Mouse (Mus musculus) stomach, embryonic 14.5 days (tissue): Measurements from ENCODE around the gene Zfp970. TPM values are rescaled to one million over a fixed set of nuclear protein-coding genes. Genes with fewer than 3 reads are reported as not detected.
"Not testable (repeated sequence)": the region's sequence is repeated elsewhere in the genome, so short reads cannot be mapped to it uniquely, and the experiment has no call there.

Experiments used
- ATAC-seq: fragments of 200-750 bp; cut with Nextera tagmentation; 2 replicates; pipeline ENCODE4 v1.8.0; 2017; ENCODE audit warnings: low read depth, moderate TSS enrichment; ENCODE audit not compliant: insufficient number of reproducible peaks, insufficient read depth, low FRiP score
- H3K27ac ChIP-seq: fragments of 300-500 bp; sonication (generic); 2 replicates; pipeline ENCODE4 v1.5.1; 2014; ENCODE audit warnings: mild to moderate bottlenecking, low read length, moderate library complexity, mixed read lengths
- H3K27me3 ChIP-seq: fragments of 300-500 bp; sonication (generic); 2 replicates; pipeline ENCODE4 v1.6.1; 2014; ENCODE audit warnings: low read length, control low read depth, mixed read lengths; ENCODE audit not compliant: control insufficient read depth, insufficient read depth
- H3K36me3 ChIP-seq: fragments of 300-500 bp; sonication (generic); 2 replicates; pipeline ENCODE4 v1.6.1; 2014; ENCODE audit warnings: mild to moderate bottlenecking, control low read depth, low read length, moderate library complexity, mixed read lengths; ENCODE audit not compliant: control insufficient read depth, insufficient read depth
- H3K4me1 ChIP-seq: fragments of 300-500 bp; sonication (generic); 2 replicates; pipeline ENCODE4 v1.6.1; 2014; ENCODE audit warnings: low read length, control low read depth, mixed read lengths; ENCODE audit not compliant: control insufficient read depth, insufficient read depth
- H3K4me2 ChIP-seq: fragments of 300-500 bp; sonication (generic); replicated peaks from 2 replicates; pipeline ENCODE4 v1.6.1; 2014; ENCODE audit warnings: low read depth, low read length, control low read depth
- H3K4me3 ChIP-seq: fragments of 300-500 bp; sonication (generic); 2 replicates; pipeline ENCODE4 v1.5.1; 2014; ENCODE audit warnings: low read depth, low read length, control low read depth
- H3K9ac ChIP-seq: fragments of 300-500 bp; sonication (generic); replicated peaks from 2 replicates; pipeline ENCODE4 v1.6.1; 2014; ENCODE audit warnings: low read depth, mild to moderate bottlenecking, control low read depth, low read length, moderate library complexity, mixed read lengths
- H3K9me3 ChIP-seq: fragments of 300-500 bp; sonication (generic); 2 replicates; pipeline ENCODE4 v1.6.1; 2016; ENCODE audit warnings: low read depth, low read length, control low read depth; ENCODE audit not compliant: control insufficient read depth
- WGBS: fragments of 180-500 bp; shearing (Covaris S2); extraction: QIAGEN DNeasy Blood & Tissue Kit; methylation state at CpG from one replicate; pipeline ENCODE4 v1.1.7; 2014; 5-methylcytosine and 5-hydroxymethylcytosine counted together
- polyA plus RNA-seq: library from polyadenylated mRNA; unstranded; fragments of >200 nt; fragmentation: Nextera tagmentation; extraction: Ambion mirVana; gene quantifications from 2 replicates; pipeline ENCODE4 v1.2.1, GENCODE M21; 2014

Zfp970 gene
- 21.1 and 23.2 TPM in 2 replicates for polyA plus RNA-seq

DNA sequence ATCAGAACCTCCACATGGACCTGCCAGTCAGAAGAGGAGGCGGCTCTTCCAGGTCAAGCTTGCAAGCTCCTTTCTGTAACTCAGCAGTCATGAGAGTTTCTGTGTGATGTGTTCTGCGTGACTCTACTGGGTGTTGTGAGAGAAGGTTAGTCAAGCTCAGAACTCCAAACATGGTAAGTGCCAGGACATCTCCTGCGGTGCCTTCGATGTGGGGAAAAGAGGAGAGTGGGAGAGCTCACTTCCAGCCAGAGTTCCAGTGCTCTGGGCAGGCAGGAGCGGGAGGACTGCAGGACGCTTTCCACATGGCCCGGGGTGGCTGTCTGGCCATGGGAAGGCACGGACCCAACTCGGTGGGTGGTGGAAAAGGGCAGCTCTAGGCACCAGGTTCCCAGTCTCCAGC, at the start of gene Zfp970:
TSS of gene Zfp970 (plus strand) at position 58 of the 400 bp plus-strand sequence.
- not testable (repeated sequence) for H3K4me1 ChIP-seq, ATAC-seq, H3K9ac ChIP-seq, H3K27me3 ChIP-seq, H3K36me3 ChIP-seq, H3K9me3 ChIP-seq, H3K27ac ChIP-seq
- WGBS: 5% methylated on average over 6 of the region's 9 CpGs
- Histone ChIP-seq H3K4me3 (peak within 1 kb of the TSS; percentile 25; the same call in 1 of the 2 replicates), H3K4me2 (peak within 1 kb of the TSS; percentile 36)

DNA sequence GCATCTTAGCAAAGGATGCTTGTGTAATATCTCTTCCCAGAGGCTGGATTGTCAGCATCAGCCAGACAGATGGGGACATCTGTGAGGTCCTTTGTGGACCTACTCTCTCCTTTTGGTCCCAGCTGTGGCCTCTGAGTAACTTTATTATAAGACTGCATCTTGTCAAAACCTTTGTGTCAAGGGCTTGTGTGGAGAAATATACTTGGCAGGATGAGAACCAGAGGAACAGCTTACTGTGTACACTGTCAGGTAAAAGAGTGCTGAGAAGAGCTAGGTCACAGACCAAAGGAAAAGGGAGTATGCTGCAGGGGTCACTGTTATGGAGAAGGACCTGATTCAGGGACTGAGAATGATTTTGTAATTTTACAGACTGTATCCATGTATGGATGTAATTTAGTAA, 3.7 kb downstream of the Zfp970 start:
- not testable (repeated sequence) for H3K4me1 ChIP-seq, H3K27ac ChIP-seq, H3K27me3 ChIP-seq, H3K9ac ChIP-seq, H3K4me2 ChIP-seq, H3K36me3 ChIP-seq, H3K9me3 ChIP-seq, H3K4me3 ChIP-seq, ATAC-seq

GRCm38 (mm10) chr2:177472261-177472660, 7.7 kb downstream of the Zfp970 start:
- not testable (repeated sequence) for H3K27me3 ChIP-seq, H3K27ac ChIP-seq, ATAC-seq, H3K4me2 ChIP-seq, H3K4me1 ChIP-seq, H3K9me3 ChIP-seq, H3K4me3 ChIP-seq, H3K9ac ChIP-seq, H3K36me3 ChIP-seq
- WGBS: 83% methylated on average over 6 of the region's 10 CpGs

DNA sequence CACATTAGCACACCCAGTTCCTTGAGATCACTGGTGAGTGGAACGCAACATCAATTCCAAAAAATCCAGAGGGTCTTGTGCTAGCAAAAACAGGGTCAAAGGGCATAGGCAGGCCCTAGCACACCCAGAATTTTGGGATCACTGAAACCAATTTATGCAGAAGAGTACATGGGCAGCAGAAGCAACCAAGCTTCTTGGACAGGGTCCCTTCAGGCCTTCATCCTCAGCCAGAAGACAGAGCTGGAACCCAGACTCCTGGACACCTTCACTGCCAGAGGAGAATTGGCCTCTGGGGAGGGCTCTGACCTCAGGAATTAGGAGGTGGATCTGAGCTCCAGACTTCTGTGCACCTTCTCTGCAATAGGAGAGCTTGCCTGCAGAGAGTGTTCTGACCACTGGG, 17.4 kb downstream of the Zfp970 start:
- not testable (repeated sequence) for ATAC-seq, H3K4me2 ChIP-seq, H3K27ac ChIP-seq, H3K9ac ChIP-seq, H3K9me3 ChIP-seq, H3K27me3 ChIP-seq, H3K4me3 ChIP-seq, H3K36me3 ChIP-seq, H3K4me1 ChIP-seq
- WGBS: 67% methylated on average over 1 of the region's 1 CpGs

- not testable (repeated sequence) for H3K9ac ChIP-seq, H3K4me3 ChIP-seq, H3K27me3 ChIP-seq, H3K4me2 ChIP-seq, H3K4me1 ChIP-seq, H3K27ac ChIP-seq, H3K36me3 ChIP-seq, ATAC-seq, H3K9me3 ChIP-seq
- 88% methylated on average over 11 of the region's 11 CpGs for WGBS
Measured at GRCm38 (mm10) chr2:177483238-177483948, 18.9 kb downstream of the Zfp970 start.

- not testable (repeated sequence) for H3K9me3 ChIP-seq, H3K9ac ChIP-seq, H3K27ac ChIP-seq, ATAC-seq, H3K36me3 ChIP-seq, H3K27me3 ChIP-seq, H3K4me1 ChIP-seq
- peak within 1 kb of the TSS; percentile 29 for H3K4me3 ChIP-seq
- WGBS: 10% methylated on average over 7 of the region's 7 CpGs
- H3K4me2 ChIP-seq: peak within 1 kb of the TSS; percentile 23; the same call in 1 of the 2 replicates
Measured at GRCm38 (mm10) chr2:177498067-177498466, 33.5 kb downstream of the Zfp970 start, which contains the start of gene Gm14403. Gene Gm14403, plus strand, starts transcription at chr2:177498215.

DNA sequence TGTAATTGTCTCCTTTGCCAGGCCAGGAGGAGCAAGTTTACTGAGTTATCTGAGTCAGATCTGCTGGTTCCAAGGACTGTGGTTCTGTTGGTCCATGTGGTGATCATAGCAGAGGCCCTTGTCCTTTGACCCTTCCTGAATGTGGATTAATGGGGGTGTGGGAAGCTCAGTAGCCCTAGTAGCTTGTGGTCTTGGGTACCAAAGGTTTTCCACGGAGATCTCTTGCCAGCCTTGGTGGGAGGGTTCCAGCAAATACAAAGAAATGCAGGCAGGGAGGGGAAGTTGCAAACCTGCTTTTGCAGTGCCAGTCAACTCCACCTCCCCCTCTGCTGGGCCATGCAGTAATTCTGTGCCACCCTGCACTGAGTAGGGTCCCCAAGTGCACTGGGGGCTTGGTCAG, 34.6 kb downstream of the Zfp970 start:
- not testable (repeated sequence) for H3K4me2 ChIP-seq, ATAC-seq
- 45% methylated on average over 1 of the region's 1 CpGs for WGBS

DNA sequence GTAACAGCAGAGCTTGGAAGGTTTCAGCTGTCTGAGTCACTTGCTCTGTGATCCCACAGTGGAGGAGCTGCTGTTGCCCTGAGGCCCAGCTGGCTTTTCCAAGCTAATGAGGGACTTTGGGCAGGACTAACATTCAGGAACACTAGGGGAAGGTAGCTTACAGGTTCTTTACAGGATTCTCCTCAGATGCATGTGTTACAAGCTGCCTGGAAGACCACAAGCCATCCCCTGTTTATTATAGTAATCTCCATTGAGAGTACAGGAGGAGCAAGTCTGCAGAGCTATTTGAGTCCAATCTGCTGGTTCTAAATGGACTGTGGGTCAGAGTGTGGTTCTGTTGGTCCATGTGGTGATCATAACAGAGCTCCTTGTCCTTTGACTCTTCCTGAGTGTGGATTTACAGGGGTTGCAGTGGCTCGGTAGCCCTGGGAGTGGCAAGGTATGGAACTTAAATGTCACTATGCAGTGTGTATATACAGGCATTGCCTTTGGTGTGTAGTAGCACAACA, 40.7 kb downstream of the Zfp970 start:
- not testable (repeated sequence) for H3K27me3 ChIP-seq, H3K9me3 ChIP-seq, H3K36me3 ChIP-seq, H3K4me2 ChIP-seq, H3K9ac ChIP-seq, H3K27ac ChIP-seq, ATAC-seq, H3K4me3 ChIP-seq, H3K4me1 ChIP-seq
- 93% methylated on average over 1 of the region's 1 CpGs for WGBS

More for the DNA sequence above, 34.6 kb downstream of the Zfp970 start:
- H3K9me3 ChIP-seq, H3K9ac ChIP-seq, H3K36me3 ChIP-seq, H3K4me1 ChIP-seq, H3K27ac ChIP-seq, H3K4me3 ChIP-seq, H3K27me3 ChIP-seq: not testable (repeated sequence)

DNA sequence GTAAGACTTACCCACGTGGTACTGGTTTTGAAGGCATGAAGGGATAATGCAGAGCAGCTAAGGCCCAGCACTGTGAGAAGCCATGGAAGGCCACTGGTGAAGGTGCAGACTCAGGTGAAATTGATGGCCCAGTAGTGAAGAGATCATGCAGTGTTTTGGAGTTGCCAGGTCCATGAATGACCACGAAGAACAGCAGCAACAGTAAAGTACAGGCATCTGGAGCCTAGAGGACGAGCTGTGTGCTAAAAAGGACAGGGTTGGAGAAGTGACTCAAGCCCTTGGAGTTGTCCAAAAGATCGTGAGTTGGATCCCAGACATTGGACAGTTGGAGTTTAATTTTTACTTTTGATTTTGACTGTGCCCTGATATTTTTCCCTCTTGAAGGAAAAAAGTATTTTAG, 46.8 kb downstream of the Zfp970 start:
- not testable (repeated sequence) for H3K9ac ChIP-seq, H3K27ac ChIP-seq, H3K4me1 ChIP-seq, ATAC-seq, H3K36me3 ChIP-seq, H3K27me3 ChIP-seq, H3K4me2 ChIP-seq, H3K4me3 ChIP-seq, H3K9me3 ChIP-seq
- 75% methylated on average over 4 of the region's 4 CpGs for WGBS
